Mouse (Mus musculus) heart, adult 2 months (tissue): ENCODE measurements around the gene Slc43a2.

Experiments
- CTCF ChIP-seq: fragments of 200-600 bp; IDR thresholded peaks from 2 replicates; pipeline ENCODE4 v1.8.1; 2022; ENCODE audit warnings: antibody characterized with exemption, mild to moderate bottlenecking, moderate library complexity
- EP300 ChIP-seq: fragments of 200-500 bp; IDR thresholded peaks from 2 replicates; pipeline ENCODE4 v1.6.1; 2011; ENCODE audit warnings: low read depth, low read length, control low read depth; ENCODE audit not compliant: insufficient read depth
- POLR2A ChIP-seq: fragments of 200-500 bp; IDR thresholded peaks from 2 replicates; pipeline ENCODE4 v1.6.1; 2011; ENCODE audit warnings: mild to moderate bottlenecking, low read depth, low read length, control low read depth; ENCODE audit not compliant: insufficient read depth

GRCm38 (mm10) chr11:75512301-75513018, 19.0 kb upstream of the Slc43a2 start:
- TF ChIP-seq POLR2A (no peak), CTCF (no peak), EP300 (no peak)
